Mouse (Mus musculus): ENCODE data around the gene 4930579G24Rik. TPM values are rescaled to one million over a fixed set of nuclear protein-coding genes. Genes with fewer than 3 reads are reported as not detected.
A peak's percentile ranks its signal among the peaks of the same experiment; 100 is the strongest.

Gene 4930579G24Rik
- polyA plus RNA-seq, 1 experiment from 2014 or later = 17.4 TPM

DNA sequence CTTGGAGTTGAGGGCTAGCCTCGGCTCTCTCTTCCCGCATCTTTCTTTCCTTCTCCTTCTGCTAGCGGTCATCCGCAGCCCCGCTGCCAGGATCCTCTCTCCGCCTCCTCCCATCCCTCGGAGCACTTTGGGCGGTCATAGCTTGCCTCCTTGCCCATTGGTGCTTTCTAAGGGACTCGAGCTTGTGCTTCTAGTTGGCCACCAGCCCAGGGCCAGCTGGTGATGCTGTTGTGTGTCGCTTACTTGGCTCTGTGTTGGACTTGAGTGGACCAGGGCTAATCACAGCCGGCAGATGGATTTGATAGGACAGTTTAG is 494 bp downstream of the 4930579G24Rik start, which contains the start of gene Etfdh:
Gene Etfdh (minus strand): TSS at position 85 of the 315 bp plus-strand sequence.
- peak; percentile 67 for ATAC-seq (ENCODE audit: low FRiP score, low read depth)
- WGBS = 2% methylated on average over 11 of the region's 11 CpGs
- H3K9me3 ChIP-seq = peaks cover 13% of the 10 kb centered on the region; the same call in 1 of the 2 replicates

DNA sequence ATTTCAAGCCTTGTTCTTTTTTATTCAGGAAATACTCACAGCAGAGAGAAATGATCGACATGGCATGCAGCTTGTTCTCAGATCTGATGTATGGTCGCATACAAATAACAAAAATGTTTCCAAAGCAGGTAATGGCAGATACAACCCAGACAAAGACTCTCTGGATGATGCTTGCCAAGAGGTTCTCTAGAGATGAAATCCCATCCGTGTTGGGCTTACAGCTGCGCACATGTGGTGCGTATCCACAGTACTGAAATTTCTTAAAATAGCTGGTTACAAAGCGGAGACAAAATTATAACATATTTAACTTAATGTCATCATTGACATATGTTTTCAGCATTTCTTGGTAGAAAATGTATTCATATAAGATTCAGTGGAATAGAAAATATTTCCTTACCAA is 23.2 kb downstream of the 4930579G24Rik start:
- Histone ChIP-seq H3K9me3 (no peaks in the 10 kb centered on the region), H3K4me3 (no peak overlapping the region), H3K36me3 (no peaks in the 10 kb centered on the region), H3K9ac (no peak overlapping the region), H3K27me3 (replicated peaks) (no peaks in the 10 kb centered on the region), H3K4me1 (no peaks in the 10 kb centered on the region), H3K4me2 (replicated peaks) (no peak overlapping the region), H3K27ac (no peak overlapping the region)
- 92% methylated on average over 6 of the region's 6 CpGs for WGBS
- ATAC-seq (ENCODE audit: low FRiP score, low read depth) = no peak

More for the DNA sequence above, 494 bp downstream of the 4930579G24Rik start, which contains the start of gene Etfdh:
- Histone ChIP-seq H3K27me3 (replicated peaks) (no peaks in the 10 kb centered on the region), H3K4me2 (replicated peaks) (peak within 1 kb of the TSS; percentile 74), H3K27ac (peak within 1 kb of the TSS; percentile 32; the same call in 1 of the 2 replicates), H3K4me1 (no peaks in the 10 kb centered on the region), H3K36me3 (peaks cover 25% of the 10 kb centered on the region), H3K4me3 (peak within 1 kb of the TSS; percentile 70), H3K9ac (peak within 1 kb of the TSS; percentile 75)

GRCm38 (mm10) chr3:79656682-79657081 is 27.8 kb downstream of the 4930579G24Rik start:
- Histone ChIP-seq H3K9me3 (no peaks in the 10 kb centered on the region), H3K27ac (no peak overlapping the region), H3K4me1 (no peaks in the 10 kb centered on the region), H3K27me3 (replicated peaks) (no peaks in the 10 kb centered on the region), H3K4me3 (no peak overlapping the region), H3K36me3 (no peaks in the 10 kb centered on the region), H3K4me2 (replicated peaks) (no peak overlapping the region), H3K9ac (no peak overlapping the region)
- 58% methylated on average over 5 of the region's 5 CpGs for WGBS
- ATAC-seq (ENCODE audit: low FRiP score, low read depth) = no peak

DNA sequence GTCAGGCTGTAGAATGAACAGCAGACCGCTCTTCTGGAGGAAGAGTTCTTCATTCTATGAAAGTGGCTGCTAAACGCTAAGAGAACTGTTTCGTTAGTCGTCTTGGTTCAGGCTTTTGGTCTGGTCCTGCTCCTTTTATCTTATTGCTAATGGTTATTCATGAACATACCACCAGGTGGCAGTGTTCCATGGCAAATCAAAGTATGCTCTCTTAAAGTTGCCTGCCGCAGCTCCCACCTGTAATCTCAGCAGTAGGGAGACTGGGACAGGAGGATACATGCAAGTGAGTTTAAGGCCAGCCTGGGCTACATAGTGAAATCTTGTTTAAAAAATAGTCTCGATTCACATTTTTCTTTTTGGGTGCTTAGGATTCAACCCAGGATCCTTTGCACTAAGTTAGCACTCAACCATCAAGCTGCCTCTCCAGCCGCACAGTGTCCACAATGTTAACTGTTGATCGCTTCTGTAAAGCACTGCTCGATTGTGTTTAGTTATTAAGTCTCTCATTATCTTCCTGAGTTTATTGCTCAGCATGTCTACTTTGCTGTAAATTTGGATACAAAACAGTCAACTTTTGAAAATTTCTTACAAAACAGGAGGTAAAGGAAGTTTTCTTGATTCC is 36.0 kb downstream of the 4930579G24Rik start:
- no peaks in the 10 kb centered on the region for H3K9me3 ChIP-seq
- 41% methylated on average over 9 of the region's 9 CpGs for WGBS
- no peaks in the 10 kb centered on the region for H3K36me3 ChIP-seq
- no peak for ATAC-seq (ENCODE audit: low FRiP score, low read depth)
- no peak overlapping the region for H3K4me2 ChIP-seq (replicated peaks)
- H3K9ac ChIP-seq = no peak overlapping the region
- no peaks in the 10 kb centered on the region for H3K4me1 ChIP-seq
- no peaks in the 10 kb centered on the region for H3K27me3 ChIP-seq (replicated peaks)
- H3K4me3 ChIP-seq = no peak overlapping the region
- no peak overlapping the region for H3K27ac ChIP-seq

DNA sequence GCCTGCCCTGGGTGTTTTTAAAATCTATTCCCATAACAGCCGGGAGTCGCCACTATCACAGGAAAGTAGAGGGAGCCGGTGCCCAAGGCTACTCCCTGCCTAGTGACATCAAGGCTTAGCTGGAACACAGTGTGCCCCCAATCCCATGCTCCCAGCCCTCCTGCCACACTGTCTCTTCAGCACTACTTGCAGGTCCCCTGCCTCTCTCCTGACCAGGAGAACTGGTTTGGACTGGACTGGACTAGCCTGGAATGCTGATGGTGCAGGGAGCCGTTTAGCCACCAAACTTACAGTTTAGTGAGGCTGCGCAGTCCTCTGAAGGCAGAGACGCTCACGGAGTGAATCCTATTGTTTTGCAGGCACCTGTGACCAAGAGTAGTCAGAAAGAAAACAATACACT is 41.7 kb downstream of the 4930579G24Rik start:
- Histone ChIP-seq H3K4me2 (replicated peaks) (no peak overlapping the region), H3K4me3 (no peak overlapping the region), H3K9ac (no peak overlapping the region), H3K36me3 (no peaks in the 10 kb centered on the region), H3K4me1 (no peaks in the 10 kb centered on the region), H3K27me3 (replicated peaks) (no peaks in the 10 kb centered on the region), H3K9me3 (no peaks in the 10 kb centered on the region), H3K27ac (no peak overlapping the region)
- WGBS = 88% methylated on average over 7 of the region's 7 CpGs
- ATAC-seq (ENCODE audit: low FRiP score, low read depth) = no peak

DNA sequence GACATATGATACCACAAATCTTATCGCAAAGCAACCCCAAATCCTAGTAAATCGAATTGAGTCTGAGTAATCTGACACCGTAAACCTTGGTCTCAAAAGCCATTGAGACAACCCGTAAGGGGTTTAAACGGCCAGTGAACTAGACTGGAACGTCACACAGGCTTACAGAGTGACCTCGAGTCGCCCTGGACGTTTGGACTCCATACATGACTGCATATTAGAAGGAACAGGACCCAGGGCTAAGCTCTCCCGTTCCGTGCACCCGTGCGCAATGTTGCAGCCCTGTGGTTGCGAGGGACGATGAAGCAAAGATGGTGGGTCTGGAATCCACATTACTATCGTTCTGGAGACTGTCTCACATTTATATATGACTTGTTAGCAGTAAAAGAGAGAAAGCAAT is 43.3 kb downstream of the 4930579G24Rik start:
- ATAC-seq (ENCODE audit: low FRiP score, low read depth) = no peak
- no peak overlapping the region for H3K4me2 ChIP-seq (replicated peaks)
- H3K27me3 ChIP-seq (replicated peaks) = no peaks in the 10 kb centered on the region
- WGBS = 81% methylated on average over 16 of the region's 16 CpGs
- H3K4me1 ChIP-seq = no peaks in the 10 kb centered on the region
- H3K4me3 ChIP-seq = no peak overlapping the region
- H3K27ac ChIP-seq = no peak overlapping the region
- no peaks in the 10 kb centered on the region for H3K9me3 ChIP-seq
- no peaks in the 10 kb centered on the region for H3K36me3 ChIP-seq
- no peak overlapping the region for H3K9ac ChIP-seq

- H3K4me3 ChIP-seq = no peak overlapping the region
- no peak overlapping the region for H3K9ac ChIP-seq
- ATAC-seq (ENCODE audit: low FRiP score, low read depth) = no peak
- WGBS = 17% methylated on average over 4 of the region's 4 CpGs
- no peak overlapping the region for H3K4me2 ChIP-seq (replicated peaks)
- no peaks in the 10 kb centered on the region for H3K36me3 ChIP-seq
- H3K9me3 ChIP-seq = no peaks in the 10 kb centered on the region
- H3K27me3 ChIP-seq (replicated peaks) = no peaks in the 10 kb centered on the region
- no peaks in the 10 kb centered on the region for H3K4me1 ChIP-seq
- no peak overlapping the region for H3K27ac ChIP-seq
Measured at GRCm38 (mm10) chr3:79673082-79673481, 44.2 kb downstream of the 4930579G24Rik start.

GRCm38 (mm10) chr3:79674641-79675040 is 45.8 kb downstream of the 4930579G24Rik start:
- Histone ChIP-seq H3K27ac (no peak overlapping the region), H3K9ac (no peak overlapping the region), H3K4me2 (replicated peaks) (no peak overlapping the region), H3K4me3 (no peak overlapping the region), H3K4me1 (no peaks in the 10 kb centered on the region), H3K9me3 (no peaks in the 10 kb centered on the region), H3K36me3 (no peaks in the 10 kb centered on the region), H3K27me3 (replicated peaks) (no peaks in the 10 kb centered on the region)
- WGBS = 85% methylated on average over 5 of the region's 5 CpGs
- ATAC-seq (ENCODE audit: low FRiP score, low read depth) = no peak

GRCm38 (mm10) chr3:79676411-79676810 is 47.5 kb downstream of the 4930579G24Rik start:
- Histone ChIP-seq H3K4me3 (no peak overlapping the region), H3K9ac (no peak overlapping the region), H3K27me3 (replicated peaks) (no peaks in the 10 kb centered on the region), H3K27ac (no peak overlapping the region), H3K36me3 (no peaks in the 10 kb centered on the region), H3K4me1 (no peaks in the 10 kb centered on the region), H3K9me3 (no peaks in the 10 kb centered on the region), H3K4me2 (replicated peaks) (no peak overlapping the region)
- WGBS = 93% methylated on average over 3 of the region's 3 CpGs
- ATAC-seq (ENCODE audit: low FRiP score, low read depth) = no peak

Other genes starting within 250 kb of the 4930579G24Rik start
- gene Fnip2, start 61.3 kb upstream of the 4930579G24Rik start, polyA plus RNA-seq (2016; fragmentation: Nextera tagmentation; extraction: Ambion mirVana) = 8.7 and 9.6 TPM in 2 replicates
- 162 and 164 TPM in 2 replicates for gene Ppid, start 37.7 kb upstream of the 4930579G24Rik start, polyA plus RNA-seq (2016; fragmentation: Nextera tagmentation; extraction: Ambion mirVana)
- 47.9 and 54.2 TPM in 2 replicates for gene Etfdh, start 421 bp downstream of the 4930579G24Rik start, polyA plus RNA-seq (2016; fragmentation: Nextera tagmentation; extraction: Ambion mirVana)
- 0.09 and 0.27 TPM in 2 replicates for gene Rxfp1, start 108.8 kb downstream of the 4930579G24Rik start, polyA plus RNA-seq (2016; fragmentation: Nextera tagmentation; extraction: Ambion mirVana)
- 2.2 and 2.4 TPM in 2 replicates for gene Tmem144, start 223.7 kb downstream of the 4930579G24Rik start, polyA plus RNA-seq (2016; fragmentation: Nextera tagmentation; extraction: Ambion mirVana)